In the genomic region with DNA sequence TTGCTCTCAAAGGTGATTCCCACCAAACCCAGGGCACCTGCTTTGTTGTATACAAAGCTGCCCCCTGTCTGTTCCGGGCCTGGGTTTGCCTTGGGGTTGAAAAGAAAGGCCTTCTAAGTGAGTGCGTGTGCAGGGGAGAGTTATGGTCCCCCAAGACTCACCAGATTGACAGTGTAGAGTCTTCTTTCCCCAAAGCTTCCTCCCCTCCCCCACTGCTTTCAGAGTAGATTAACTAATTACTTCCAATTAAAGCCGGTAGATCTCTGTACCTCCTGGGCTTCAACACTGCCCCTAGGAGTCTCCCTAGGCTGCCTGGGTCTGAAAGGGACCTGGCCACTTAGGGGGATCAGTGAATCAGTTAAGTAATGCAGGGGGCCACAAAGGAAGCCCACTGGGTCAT, we compare ENCODE assay signal across 8 mouse cellular contexts. TPM values are rescaled to one million over a fixed set of nuclear protein-coding genes. Genes with fewer than 3 reads are reported as not detected.
DNase-seq lines count a peak whose midpoint lies in the region; ATAC-seq and TF ChIP-seq lines count a peak whose summit lies in the region.

No protein-coding gene starts in this region.

- TF ChIP-seq CTCF in kidney, adult 2 months (conservative IDR thresholded peaks at IDR 0.05; ENCODE audit: insufficient read depth, insufficient read length, low read depth, low read length): no peak
- peak; percentile 14; the same call in 1 of the 2 replicates for TF ChIP-seq CTCF in midbrain, postnatal 0 days (IDR thresholded peaks at IDR 0.05)

- H3K4me1 ChIP-seq in kidney, adult 2 months (ENCODE audit: control insufficient read depth, insufficient read depth, low read length): peaks cover 4% of the 10 kb centered on the region; the same call in 1 of the 2 replicates
- peaks cover 9% of the 10 kb centered on the region for H3K4me1 ChIP-seq in embryonic facial prominence, embryonic 11.5 days (ENCODE audit: control insufficient read depth, insufficient read depth, low read length)
- H3K4me1 ChIP-seq in midbrain, postnatal 0 days (ENCODE audit: insufficient read depth, low read length): peaks cover 20% of the 10 kb centered on the region

- intact Hi-C loops in gastrocnemius, postnatal 36 days (cut with DNase I): loop anchor here (5.0 kb wide), 1 partner anchor 398 kb away; no protein-coding TSS in a partner anchor

- no peaks in the 10 kb centered on the region for H3K27me3 ChIP-seq in kidney, adult 2 months (replicated peaks; ENCODE audit: control insufficient read depth, insufficient read depth, low read length)
- H3K27me3 ChIP-seq in embryonic facial prominence, embryonic 11.5 days (ENCODE audit: control insufficient read depth, insufficient read depth, low read length): no peaks in the 10 kb centered on the region
- H3K27me3 ChIP-seq in midbrain, postnatal 0 days (ENCODE audit: insufficient read depth, low read length): 0 out of 2 replicates have a peak, but pooled peaks cover 8% of the 10 kb centered on the region

- H3K36me3 ChIP-seq in kidney, adult 2 months (ENCODE audit: control insufficient read depth, insufficient read depth, low read length): no peaks in the 10 kb centered on the region
- H3K36me3 ChIP-seq in embryonic facial prominence, embryonic 11.5 days (replicated peaks; ENCODE audit: control insufficient read depth, insufficient read depth, low read depth, low read length): no peaks in the 10 kb centered on the region
- H3K36me3 ChIP-seq in midbrain, postnatal 0 days (ENCODE audit: insufficient read depth, low read length): no peaks in the 10 kb centered on the region

- 55% methylated on average over 3 of the region's 3 CpGs for WGBS in kidney, adult 2 months
- 9% methylated on average over 3 of the region's 3 CpGs for WGBS in embryonic facial prominence, embryonic 11.5 days
- WGBS in midbrain, postnatal 0 days: 13% methylated on average over 3 of the region's 3 CpGs

- no peak for ATAC-seq in embryonic facial prominence, embryonic 11.5 days (replicated peaks; ENCODE audit: insufficient number of reproducible peaks, low FRiP score, low TSS enrichment, low read depth)
- no peak for ATAC-seq in midbrain, postnatal 0 days (ENCODE audit: low FRiP score)

- no peak for TF ChIP-seq POLR2A in kidney, adult 2 months (IDR thresholded peaks at IDR 0.05; ENCODE audit: low read depth, low read length)

- DNase-seq in kidney, adult 2 months: no peak
- DNase-seq in kidney, postnatal 10 days: no peak
- DNase-seq in embryonic facial prominence, embryonic 11.5 days (ENCODE audit: low spot score): peak; percentile 24
- DNase-seq in induced T-regulatory cell, adult 2 months (ENCODE audit: low read depth): peak; percentile 13
- no peak for DNase-seq in midbrain, postnatal 0 days (ENCODE audit: low spot score)
- no peak for DNase-seq in urinary bladder, postnatal 36 days (ENCODE audit: low spot score in 2 of 2)
- no peak for DNase-seq in layer of hippocampus, postnatal 25 days (ENCODE audit: extremely low spot score in 1 of 2, low spot score in 1 of 2)
- no peak for DNase-seq in gastrocnemius, postnatal 36 days

- no peak overlapping the region for H3K4me3 ChIP-seq in kidney, adult 2 months (ENCODE audit: insufficient read depth, low read depth, low read length)
- H3K4me3 ChIP-seq in embryonic facial prominence, embryonic 11.5 days (ENCODE audit: low read depth, low read length): no peak overlapping the region
- peak overlapping the region; percentile 32; the same call in 1 of the 2 replicates for H3K4me3 ChIP-seq in midbrain, postnatal 0 days (ENCODE audit: low read depth, low read length)

- H3K9ac ChIP-seq in embryonic facial prominence, embryonic 11.5 days (replicated peaks; ENCODE audit: low read length): peak overlapping the region; percentile 67
- peak overlapping the region; percentile 55; the same call in 1 of the 2 replicates for H3K9ac ChIP-seq in midbrain, postnatal 0 days (replicated peaks; ENCODE audit: low read length, poor library complexity, severe bottlenecking)

- H3K4me2 ChIP-seq in embryonic facial prominence, embryonic 11.5 days (ENCODE audit: low read depth, low read length): peak overlapping the region; percentile 80
- H3K4me2 ChIP-seq in midbrain, postnatal 0 days (ENCODE audit: low read depth, low read length, poor library complexity, severe bottlenecking): peak overlapping the region; percentile 81

- peak overlapping the region; percentile 36; the same call in 1 of the 2 replicates for H3K27ac ChIP-seq in kidney, adult 2 months (ENCODE audit: insufficient read depth, low read depth, low read length)
- H3K27ac ChIP-seq in embryonic facial prominence, embryonic 11.5 days (replicated peaks; ENCODE audit: low read depth, low read length): no peak overlapping the region
- H3K27ac ChIP-seq in midbrain, postnatal 0 days (ENCODE audit: low read depth, low read length): 0 out of 2 replicates have a peak overlapping the region, but pooled peaks have one; percentile 65

- H3K9me3 ChIP-seq in embryonic facial prominence, embryonic 11.5 days (replicated peaks; ENCODE audit: control insufficient read depth, low read length): no peaks in the 10 kb centered on the region
- no peaks in the 10 kb centered on the region for H3K9me3 ChIP-seq in midbrain, postnatal 0 days (ENCODE audit: low read length)

RNA-seq across cellular contexts. Expression of gene 1600014C23Rik, which starts 0.7 kb away (rescaled TPM):
- polyA plus RNA-seq in kidney, adult 2 months (2012; rRNA removed): not detected in 2 replicates
- 0.61 TPM in 1 of 2 replicates, not detected in the other for polyA plus RNA-seq in embryonic facial prominence, embryonic 11.5 days (2014; fragmentation: Nextera tagmentation; extraction: Ambion mirVana)
- total RNA-seq in midbrain, postnatal 0 days (2014; rRNA removed): not detected in 2 replicates
- 0.67 TPM in 1 of 2 replicates, not detected in the other for polyA plus RNA-seq in midbrain, postnatal 0 days (2015; fragmentation: Nextera tagmentation; extraction: Ambion mirVana)
- total RNA-seq in layer of hippocampus, postnatal 25 days (2021): under 1 TPM in 1 of 2 experiments, not detected in 1; 0.59 TPM
- total RNA-seq in gastrocnemius, postnatal 36 days (2021): not detected

RNA-seq across cellular contexts. Expression of gene Tmem63b, which starts 47.6 kb away (rescaled TPM):
- 77.9 and 90.1 TPM in 2 replicates for polyA plus RNA-seq in kidney, adult 2 months (2012; rRNA removed)
- polyA plus RNA-seq in embryonic facial prominence, embryonic 11.5 days (2014; fragmentation: Nextera tagmentation; extraction: Ambion mirVana): 23.5 and 24.8 TPM in 2 replicates
- total RNA-seq in midbrain, postnatal 0 days (2014; rRNA removed): 213 and 264 TPM in 2 replicates
- 149 and 153 TPM in 2 replicates for polyA plus RNA-seq in midbrain, postnatal 0 days (2015; fragmentation: Nextera tagmentation; extraction: Ambion mirVana)
- total RNA-seq in layer of hippocampus, postnatal 25 days (2021): 100 to 1,000 TPM; 176 to 191 TPM
- total RNA-seq in gastrocnemius, postnatal 36 days (2021): 10 to 100 TPM; 67.8 to 70.0 TPM

RNA-seq across cellular contexts. Expression of gene Mrpl14, which starts 48.2 kb away (rescaled TPM):
- 168 and 199 TPM in 2 replicates for polyA plus RNA-seq in kidney, adult 2 months (2012; rRNA removed)
- 127 and 141 TPM in 2 replicates for polyA plus RNA-seq in embryonic facial prominence, embryonic 11.5 days (2014; fragmentation: Nextera tagmentation; extraction: Ambion mirVana)
- total RNA-seq in midbrain, postnatal 0 days (2014; rRNA removed): 41.9 and 42.8 TPM in 2 replicates
- polyA plus RNA-seq in midbrain, postnatal 0 days (2015; fragmentation: Nextera tagmentation; extraction: Ambion mirVana): 113 and 114 TPM in 2 replicates
- 10 to 100 TPM; 40.0 to 40.9 TPM for total RNA-seq in layer of hippocampus, postnatal 25 days (2021)
- total RNA-seq in gastrocnemius, postnatal 36 days (2021): 100 to 1,000 TPM; 103 to 107 TPM

Comparison
In these comparisons a context has a peak if more than half of its experiments do, and no peak if none do; other contexts are left out.
1. DNase-seq: peak in embryonic facial prominence, embryonic 11.5 days (single experiment) and induced T-regulatory cell, adult 2 months (single experiment); none in kidney, adult 2 months (single experiment), kidney, postnatal 10 days (single experiment), midbrain, postnatal 0 days (single experiment), urinary bladder, postnatal 36 days (0 of 2), layer of hippocampus, postnatal 25 days (0 of 2) and gastrocnemius, postnatal 36 days (0 of 2).